Mouse (Mus musculus): ENCODE results near the gene Atxn1. TPM values are rescaled to one million over a fixed set of nuclear protein-coding genes. Genes with fewer than 3 reads are reported as not detected.

The Atxn1 gene
- polyA plus RNA-seq, 1 experiment from 2014 or later: 5.4 TPM

- Histone ChIP-seq H3K4me3 (no peak overlapping the region), H3K4me1 (peaks cover 11% of the 10 kb centered on the region), H3K27me3 (no peaks in the 10 kb centered on the region), H3K9me3 (no peaks in the 10 kb centered on the region), H3K4me2 (no peak overlapping the region), H3K27ac (no peak overlapping the region), H3K36me3 (no peaks in the 10 kb centered on the region), H3K9ac (no peak overlapping the region)
- no peak for ATAC-seq (ENCODE audit: insufficient number of reproducible peaks, low FRiP score, low TSS enrichment, low read depth)
- 86% methylated on average over 9 of the region's 9 CpGs for WGBS
Observed at GRCm38 (mm10) chr13:45535731-45536453, 428.9 kb downstream of the Atxn1 start.

GRCm38 (mm10) chr13:45530754-45531153 is 434.1 kb downstream of the Atxn1 start:
- ATAC-seq (ENCODE audit: insufficient number of reproducible peaks, low FRiP score, low TSS enrichment, low read depth): peak; percentile 48; the same call in 1 of the 2 replicates
- Histone ChIP-seq H3K9me3 (no peaks in the 10 kb centered on the region), H3K27me3 (no peaks in the 10 kb centered on the region), H3K4me2 (no peak overlapping the region), H3K9ac (no peak overlapping the region), H3K27ac (peak overlapping the region; percentile 67), H3K4me1 (peaks cover 18% of the 10 kb centered on the region), H3K36me3 (no peaks in the 10 kb centered on the region), H3K4me3 (no peak overlapping the region)
- 22% methylated on average over 6 of the region's 6 CpGs for WGBS

DNA sequence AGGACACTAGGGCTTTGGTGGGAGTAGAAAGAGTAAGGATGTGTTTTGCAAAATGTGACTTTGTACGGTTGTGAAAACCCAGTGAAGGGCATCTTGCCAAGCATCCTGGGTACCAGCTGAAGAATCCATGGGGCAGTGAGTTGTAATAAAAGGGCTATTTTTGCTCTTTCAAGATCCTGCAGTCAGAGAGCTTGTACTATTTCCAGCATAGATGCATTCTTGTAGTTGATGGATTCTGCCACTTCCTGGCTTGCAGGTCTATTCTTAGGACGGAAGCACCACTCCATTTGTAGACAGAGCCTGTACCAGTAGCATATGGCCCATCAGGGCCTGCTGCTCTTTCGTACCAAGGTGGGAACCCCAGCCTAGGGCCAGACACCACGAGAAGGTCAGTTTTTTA is 436.0 kb downstream of the Atxn1 start:
- Histone ChIP-seq H3K4me1 (peaks cover 16% of the 10 kb centered on the region), H3K4me3 (no peak overlapping the region), H3K9me3 (no peaks in the 10 kb centered on the region), H3K36me3 (no peaks in the 10 kb centered on the region), H3K9ac (no peak overlapping the region), H3K27me3 (no peaks in the 10 kb centered on the region), H3K4me2 (no peak overlapping the region), H3K27ac (no peak overlapping the region)
- no peak for ATAC-seq (ENCODE audit: insufficient number of reproducible peaks, low FRiP score, low TSS enrichment, low read depth)
- 67% methylated on average over 4 of the region's 4 CpGs for WGBS

- H3K9ac ChIP-seq: no peak overlapping the region
- no peaks in the 10 kb centered on the region for H3K36me3 ChIP-seq
- 76% methylated on average over 11 of the region's 11 CpGs for WGBS
- H3K4me2 ChIP-seq: no peak overlapping the region
- peaks cover 16% of the 10 kb centered on the region for H3K4me1 ChIP-seq
- no peak overlapping the region for H3K27ac ChIP-seq
- no peak overlapping the region for H3K4me3 ChIP-seq
- H3K9me3 ChIP-seq: no peaks in the 10 kb centered on the region
- no peak for ATAC-seq (ENCODE audit: insufficient number of reproducible peaks, low FRiP score, low TSS enrichment, low read depth)
- H3K27me3 ChIP-seq: no peaks in the 10 kb centered on the region
Observed at GRCm38 (mm10) chr13:45527232-45527964, 437.4 kb downstream of the Atxn1 start.

- Histone ChIP-seq H3K27me3 (no peaks in the 10 kb centered on the region), H3K4me1 (peaks cover 16% of the 10 kb centered on the region), H3K4me3 (no peak overlapping the region), H3K9ac (no peak overlapping the region), H3K4me2 (no peak overlapping the region), H3K36me3 (no peaks in the 10 kb centered on the region), H3K9me3 (no peaks in the 10 kb centered on the region), H3K27ac (peak overlapping the region; percentile 5; the same call in 1 of the 2 replicates)
- 40% methylated on average over 7 of the region's 7 CpGs for WGBS
- no peak for ATAC-seq (ENCODE audit: insufficient number of reproducible peaks, low FRiP score, low TSS enrichment, low read depth)
Observed at GRCm38 (mm10) chr13:45526230-45526629, 438.6 kb downstream of the Atxn1 start.

GRCm38 (mm10) chr13:45524791-45525435 is 439.9 kb downstream of the Atxn1 start:
- H3K9me3 ChIP-seq: no peaks in the 10 kb centered on the region
- H3K9ac ChIP-seq: no peak overlapping the region
- peaks cover 6% of the 10 kb centered on the region; the same call in 1 of the 2 replicates for H3K4me1 ChIP-seq
- 84% methylated on average over 6 of the region's 6 CpGs for WGBS
- H3K4me2 ChIP-seq: no peak overlapping the region
- H3K27me3 ChIP-seq: no peaks in the 10 kb centered on the region
- no peak overlapping the region for H3K4me3 ChIP-seq
- H3K36me3 ChIP-seq: peaks cover 3% of the 10 kb centered on the region; the same call in 1 of the 2 replicates
- H3K27ac ChIP-seq: no peak overlapping the region
- ATAC-seq (ENCODE audit: insufficient number of reproducible peaks, low FRiP score, low TSS enrichment, low read depth): no peak

GRCm38 (mm10) chr13:45524305-45524704 is 440.5 kb downstream of the Atxn1 start:
- Histone ChIP-seq H3K9ac (no peak overlapping the region), H3K4me1 (peaks cover 6% of the 10 kb centered on the region; the same call in 1 of the 2 replicates), H3K4me3 (no peak overlapping the region), H3K9me3 (no peaks in the 10 kb centered on the region), H3K27me3 (no peaks in the 10 kb centered on the region), H3K4me2 (no peak overlapping the region), H3K27ac (no peak overlapping the region), H3K36me3 (peaks cover 3% of the 10 kb centered on the region; the same call in 1 of the 2 replicates)
- WGBS: 47% methylated on average over 3 of the region's 3 CpGs
- ATAC-seq (ENCODE audit: insufficient number of reproducible peaks, low FRiP score, low TSS enrichment, low read depth): no peak

DNA sequence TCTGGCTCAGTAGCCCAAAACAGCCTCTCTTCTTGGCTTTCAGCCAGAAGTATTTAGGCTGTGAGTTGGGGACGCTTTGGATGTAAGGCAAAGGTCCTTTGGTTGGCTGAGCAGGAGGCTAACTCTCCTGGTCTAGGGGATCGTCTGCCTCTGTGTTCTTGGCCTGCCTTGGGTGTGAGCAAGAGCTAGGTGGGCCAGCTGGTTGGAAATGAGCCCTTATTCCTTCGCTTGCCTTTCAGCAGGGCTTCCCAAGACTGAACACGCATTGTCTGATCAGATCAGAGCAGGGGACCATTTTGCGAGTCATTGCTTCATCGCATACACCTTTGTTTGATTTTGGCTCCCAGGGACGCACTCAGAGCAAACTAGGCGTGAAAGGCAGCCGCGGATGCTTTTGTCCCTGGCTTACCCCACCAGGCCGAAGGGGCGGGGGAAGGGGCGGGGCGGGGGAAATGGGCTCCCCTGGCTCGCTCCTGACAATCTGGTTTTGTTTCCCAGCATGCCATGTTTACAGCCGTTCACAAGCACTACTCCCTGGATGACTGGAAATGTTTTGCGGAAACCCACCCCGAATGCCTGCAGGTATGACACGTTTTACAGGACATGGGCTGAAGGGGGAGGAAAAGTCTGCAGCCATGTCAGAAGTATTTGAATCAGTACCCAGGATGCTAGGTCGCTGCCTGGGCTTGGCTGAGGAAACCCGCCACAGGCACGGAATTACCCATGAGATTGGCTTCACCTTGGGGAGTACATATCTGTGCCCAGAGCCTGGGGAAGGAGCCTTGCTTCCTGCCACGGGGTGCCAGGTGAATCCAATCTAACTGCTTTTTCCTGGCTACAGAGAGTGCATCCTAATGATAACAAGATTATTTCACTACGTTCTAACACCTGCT is 448.1 kb downstream of the Atxn1 start:
- peak; percentile 60; the same call in 1 of the 2 replicates for ATAC-seq (ENCODE audit: insufficient number of reproducible peaks, low FRiP score, low TSS enrichment, low read depth)

GRCm38 (mm10) chr13:45514832-45515422 is 449.9 kb downstream of the Atxn1 start:
- H3K27ac ChIP-seq: peak overlapping the region; percentile 3; the same call in 1 of the 2 replicates
- H3K4me1 ChIP-seq: peaks cover 35% of the 10 kb centered on the region
- peaks cover under 1% of the 10 kb centered on the region; the same call in 1 of the 2 replicates for H3K36me3 ChIP-seq
- no peak overlapping the region for H3K9ac ChIP-seq
- no peak overlapping the region for H3K4me2 ChIP-seq
- 32% methylated on average over 8 of the region's 8 CpGs for WGBS
- ATAC-seq (ENCODE audit: insufficient number of reproducible peaks, low FRiP score, low TSS enrichment, low read depth): no peak
- H3K27me3 ChIP-seq: no peaks in the 10 kb centered on the region
- H3K4me3 ChIP-seq: no peak overlapping the region
- H3K9me3 ChIP-seq: no peaks in the 10 kb centered on the region

More for the DNA sequence above, 448.1 kb downstream of the Atxn1 start:
- 0 out of 2 replicates have a peak overlapping the region, but pooled peaks have one; percentile 7 for H3K9ac ChIP-seq
- H3K4me1 ChIP-seq: peaks cover 35% of the 10 kb centered on the region
- H3K27me3 ChIP-seq: no peaks in the 10 kb centered on the region
- no peak overlapping the region; the same call in 1 of the 2 replicates for H3K27ac ChIP-seq
- H3K4me3 ChIP-seq: peak overlapping the region; percentile 25
- H3K4me2 ChIP-seq: peak overlapping the region; percentile 52
- WGBS: 6% methylated on average over 24 of the region's 24 CpGs
- no peaks in the 10 kb centered on the region for H3K9me3 ChIP-seq
- peaks cover 3% of the 10 kb centered on the region; the same call in 1 of the 2 replicates for H3K36me3 ChIP-seq

GRCm38 (mm10) chr13:45514115-45514514 is 450.7 kb downstream of the Atxn1 start:
- Histone ChIP-seq H3K4me1 (peaks cover 35% of the 10 kb centered on the region), H3K4me2 (no peak overlapping the region)
- WGBS: 93% methylated on average over 5 of the region's 5 CpGs

More at GRCm38 (mm10) chr13:45514115-45514514, 450.7 kb downstream of the Atxn1 start:
- H3K27me3 ChIP-seq: no peaks in the 10 kb centered on the region
- no peaks in the 10 kb centered on the region for H3K9me3 ChIP-seq
- H3K4me3 ChIP-seq: no peak overlapping the region
- no peak for ATAC-seq (ENCODE audit: insufficient number of reproducible peaks, low FRiP score, low TSS enrichment, low read depth)
- no peak overlapping the region for H3K27ac ChIP-seq
- H3K36me3 ChIP-seq: no peaks in the 10 kb centered on the region
- no peak overlapping the region for H3K9ac ChIP-seq

Measured in limb, embryonic 15.5 days (tissue).